Mouse (Mus musculus) embryo, embryonic 11.5 days (tissue): ENCODE measurements around the gene Olfr1034.
"Not testable (repeated sequence)": the region's sequence is repeated elsewhere in the genome, so short reads cannot be mapped to it uniquely, and the experiment has no call there.

Source experiments
- DNase-seq: peaks from one replicate; pipeline ENCODE4 v3.0.0-alpha.2; 2012; ENCODE audit warnings: low read depth, low spot score

Olfr1034 gene

GRCm38 (mm10) chr2:86045561-86045960 lies at the start of gene Olfr1034:
Olfr1034 (plus strand) TSS chr2:86045861.
- DNase-seq: no peak

- DNase-seq: no peak
Measured at GRCm38 (mm10) chr2:86005240-86005639, 40.4 kb upstream of the Olfr1034 start, which contains the start of gene Olfr1032. Olfr1032 (plus strand) TSS chr2:86005540.

- not testable (repeated sequence) for DNase-seq
Measured at GRCm38 (mm10) chr2:86020406-86020805, 25.3 kb upstream of the Olfr1034 start, which contains the start of gene Olfr1033. Olfr1033 (plus strand) TSS chr2:86020633.

- not testable (repeated sequence) for DNase-seq
Measured at GRCm38 (mm10) chr2:86021518-86021917, 24.1 kb upstream of the Olfr1034 start.

GRCm38 (mm10) chr2:86050777-86051176 lies 5.1 kb downstream of the Olfr1034 start:
- DNase-seq: not testable (repeated sequence)

- not testable (repeated sequence) for DNase-seq
Measured at GRCm38 (mm10) chr2:86063766-86064165, 18.1 kb downstream of the Olfr1034 start.

- no peak for DNase-seq
Measured at GRCm38 (mm10) chr2:86070189-86070588, 24.5 kb downstream of the Olfr1034 start.

GRCm38 (mm10) chr2:86073692-86074091 lies 28.0 kb downstream of the Olfr1034 start, which contains the start of gene Olfr1036:
Olfr1036 (plus strand) TSS chr2:86073992.
- DNase-seq: not testable (repeated sequence)

- DNase-seq: not testable (repeated sequence)
Measured at GRCm38 (mm10) chr2:86080478-86080877, 34.8 kb downstream of the Olfr1034 start.

- DNase-seq: no peak
Measured at GRCm38 (mm10) chr2:86087285-86087684, 41.6 kb downstream of the Olfr1034 start, which contains the start of gene Olfr1037. Olfr1037 (minus strand) TSS chr2:86087385.
